Mouse (Mus musculus) hindbrain, embryonic 13.5 days (tissue): ENCODE data around the gene Arhgap27. TPM values are rescaled to one million over a fixed set of nuclear protein-coding genes. Genes with fewer than 3 reads are reported as not detected.
"Not testable (repeated sequence)": the region's sequence is repeated elsewhere in the genome, so short reads cannot be mapped to it uniquely, and the experiment has no call there.

Experiments
- ATAC-seq: fragments of 200-750 bp; cut with Nextera tagmentation; 2 replicates; pipeline ENCODE4 v1.8.0; 2017; ENCODE audit warnings: moderate TSS enrichment; ENCODE audit not compliant: low FRiP score
- H3K27ac ChIP-seq: fragments of 300-500 bp; sonication (generic); 2 replicates; pipeline ENCODE4 v1.5.1; 2015; ENCODE audit warnings: inconsistent platforms, mild to moderate bottlenecking, moderate library complexity
- H3K27me3 ChIP-seq: fragments of 300-500 bp; sonication (generic); 2 replicates; pipeline ENCODE4 v1.6.1; 2015; ENCODE audit warnings: mild to moderate bottlenecking, inconsistent platforms
- H3K36me3 ChIP-seq: fragments of 300-500 bp; sonication (generic); 2 replicates; pipeline ENCODE4 v1.6.1; 2015; ENCODE audit warnings: mild to moderate bottlenecking, inconsistent platforms
- H3K4me1 ChIP-seq: fragments of 300-500 bp; sonication (generic); replicated peaks from 2 replicates; pipeline ENCODE4 v1.6.1; 2015; ENCODE audit warnings: inconsistent platforms
- H3K4me2 ChIP-seq: fragments of 300-500 bp; sonication (generic); 2 replicates; pipeline ENCODE4 v1.6.1; 2015; ENCODE audit warnings: inconsistent platforms, mild to moderate bottlenecking, moderate library complexity
- H3K4me3 ChIP-seq: fragments of 300-500 bp; sonication (generic); 2 replicates; pipeline ENCODE4 v1.5.1; 2015; ENCODE audit warnings: mild to moderate bottlenecking, inconsistent platforms
- H3K9ac ChIP-seq: fragments of 300-500 bp; sonication (generic); 2 replicates; pipeline ENCODE4 v1.6.1; 2015; ENCODE audit warnings: mild to moderate bottlenecking, inconsistent platforms
- H3K9me3 ChIP-seq: fragments of 300-500 bp; sonication (generic); 2 replicates; pipeline ENCODE4 v1.6.1; 2016; ENCODE audit warnings: inconsistent platforms
- WGBS: fragments of 180-500 bp; shearing (Covaris S2); methylation state at CpG from one replicate; pipeline ENCODE4 v1.1.7; 2015; 5-methylcytosine and 5-hydroxymethylcytosine counted together
- polyA plus RNA-seq: library from polyadenylated mRNA; unstranded; fragments of >200 nt; fragmentation: Nextera tagmentation; extraction: Ambion mirVana; gene quantifications from 2 replicates; pipeline ENCODE4 v1.2.1, GENCODE M21; 2015

Arhgap27 gene
- polyA plus RNA-seq, 1 experiment from 2014 or later = 3.4 TPM

DNA sequence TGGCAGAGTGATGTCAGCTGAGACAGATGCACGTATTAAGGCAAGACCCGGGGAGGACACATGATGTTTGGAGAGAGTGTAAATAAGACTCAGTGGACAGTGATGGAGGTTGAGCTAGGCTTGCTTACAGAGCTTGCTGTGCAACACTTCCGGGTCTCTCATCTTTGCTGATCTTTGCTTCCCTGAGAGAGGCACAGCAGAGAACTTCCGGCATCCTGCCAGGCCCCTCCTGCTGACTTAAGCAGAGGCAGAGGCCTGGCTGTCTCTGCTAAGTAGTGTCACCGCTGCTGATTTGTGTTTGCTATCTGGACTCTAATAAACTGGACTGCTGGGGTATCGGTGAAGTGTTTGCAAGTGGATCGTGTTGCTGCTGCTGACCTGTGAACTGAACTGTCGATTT, 55.6 kb downstream of the Arhgap27 start:
- H3K4me1 ChIP-seq = peaks cover 11% of the 10 kb centered on the region
- no peak overlapping the region for H3K9ac ChIP-seq
- H3K27ac ChIP-seq = no peak overlapping the region
- H3K4me2 ChIP-seq = no peak overlapping the region
- no peak overlapping the region for H3K4me3 ChIP-seq
- 77% methylated on average over 8 of the region's 8 CpGs for WGBS
- ATAC-seq = no peak
- H3K9me3 ChIP-seq = no peaks in the 10 kb centered on the region
- H3K36me3 ChIP-seq = no peaks in the 10 kb centered on the region
- H3K27me3 ChIP-seq = peaks cover 17% of the 10 kb centered on the region; the same call in 1 of the 2 replicates

GRCm38 (mm10) chr11:103304525-103304924, 59.0 kb downstream of the Arhgap27 start:
- no peak overlapping the region for H3K4me2 ChIP-seq
- whole genome bisulfite sequencing = 89% methylated on average over 9 of the region's 9 CpGs
- no peak overlapping the region for H3K4me3 ChIP-seq
- no peaks in the 10 kb centered on the region for H3K9me3 ChIP-seq
- no peaks in the 10 kb centered on the region for H3K27me3 ChIP-seq
- ATAC-seq = no peak
- H3K4me1 ChIP-seq = no peaks in the 10 kb centered on the region
- no peak overlapping the region for H3K9ac ChIP-seq
- no peak overlapping the region for H3K27ac ChIP-seq
- H3K36me3 ChIP-seq = no peaks in the 10 kb centered on the region

DNA sequence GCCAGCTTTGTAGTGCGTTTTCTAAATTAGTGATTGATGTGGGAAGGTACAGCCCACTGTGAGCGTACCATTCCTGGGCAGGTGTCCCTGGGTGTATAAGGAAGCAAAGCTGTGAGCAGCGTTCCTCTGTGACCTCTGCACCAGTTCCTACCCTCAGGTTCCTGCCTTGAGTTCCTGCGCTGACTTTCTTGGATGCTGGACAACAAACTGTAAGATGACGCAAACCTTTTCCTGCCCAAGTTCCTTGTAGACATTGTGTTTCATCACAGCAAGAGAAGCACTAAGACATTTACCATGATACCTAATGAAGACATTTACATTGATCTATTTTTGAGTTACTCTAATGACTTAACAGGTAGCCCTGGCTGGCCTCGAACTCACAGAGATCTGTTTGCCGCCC, 68.7 kb downstream of the Arhgap27 start:
- Histone ChIP-seq H3K9ac (no peak overlapping the region), H3K4me1 (peaks cover 10% of the 10 kb centered on the region; the same call in 1 of the 2 replicates), H3K4me2 (no peak overlapping the region), H3K27ac (no peak overlapping the region), H3K36me3 (no peaks in the 10 kb centered on the region), H3K4me3 (no peak overlapping the region), H3K9me3 (no peaks in the 10 kb centered on the region), H3K27me3 (no peaks in the 10 kb centered on the region)
- no peak for ATAC-seq
- WGBS = 90% methylated on average over 7 of the region's 7 CpGs

GRCm38 (mm10) chr11:103294066-103294465, 69.4 kb downstream of the Arhgap27 start:
- Histone ChIP-seq H3K9ac (no peak overlapping the region), H3K9me3 (no peaks in the 10 kb centered on the region), H3K36me3 (no peaks in the 10 kb centered on the region), H3K4me2 (no peak overlapping the region), H3K27me3 (no peaks in the 10 kb centered on the region), H3K4me3 (no peak overlapping the region), H3K27ac (no peak overlapping the region), H3K4me1 (peaks cover 10% of the 10 kb centered on the region; the same call in 1 of the 2 replicates)
- no peak for ATAC-seq
- 90% methylated on average over 6 of the region's 6 CpGs for WGBS

- Histone ChIP-seq H3K4me3 (no peak overlapping the region), H3K9me3 (no peaks in the 10 kb centered on the region), H3K27me3 (no peaks in the 10 kb centered on the region), H3K36me3 (no peaks in the 10 kb centered on the region), H3K4me1 (peaks cover 10% of the 10 kb centered on the region; the same call in 1 of the 2 replicates), H3K27ac (no peak overlapping the region), H3K4me2 (no peak overlapping the region), H3K9ac (no peak overlapping the region)
- no peak for ATAC-seq
- WGBS = 82% methylated on average over 5 of the region's 5 CpGs
These were observed 70.6 kb downstream of the Arhgap27 start for GRCm38 (mm10) chr11:103292890-103293287.

GRCm38 (mm10) chr11:103292152-103292889, 71.2 kb downstream of the Arhgap27 start:
- Histone ChIP-seq H3K27ac (no peak overlapping the region), H3K36me3 (no peaks in the 10 kb centered on the region), H3K9me3 (no peaks in the 10 kb centered on the region), H3K4me3 (no peak overlapping the region), H3K4me2 (no peak overlapping the region), H3K9ac (no peak overlapping the region), H3K4me1 (peaks cover 10% of the 10 kb centered on the region; the same call in 1 of the 2 replicates), H3K27me3 (no peaks in the 10 kb centered on the region)
- ATAC-seq = no peak
- WGBS = 29% methylated on average over 14 of the region's 14 CpGs

GRCm38 (mm10) chr11:103290841-103291240, 72.7 kb downstream of the Arhgap27 start:
- peaks cover 10% of the 10 kb centered on the region; the same call in 1 of the 2 replicates for H3K4me1 ChIP-seq
- not testable (repeated sequence) for H3K9ac ChIP-seq, H3K4me3 ChIP-seq, H3K9me3 ChIP-seq, H3K27me3 ChIP-seq, H3K4me2 ChIP-seq, H3K36me3 ChIP-seq, H3K27ac ChIP-seq, ATAC-seq
- WGBS = 95% methylated on average over 7 of the region's 7 CpGs

GRCm38 (mm10) chr11:103288291-103288963, 75.1 kb downstream of the Arhgap27 start:
- Histone ChIP-seq H3K27me3 (no peaks in the 10 kb centered on the region), H3K27ac (no peak overlapping the region), H3K36me3 (no peaks in the 10 kb centered on the region), H3K4me1 (peaks cover 10% of the 10 kb centered on the region; the same call in 1 of the 2 replicates), H3K9ac (no peak overlapping the region), H3K4me3 (no peak overlapping the region), H3K4me2 (no peak overlapping the region), H3K9me3 (no peaks in the 10 kb centered on the region)
- ATAC-seq = no peak
- WGBS = 81% methylated on average over 16 of the region's 16 CpGs

DNA sequence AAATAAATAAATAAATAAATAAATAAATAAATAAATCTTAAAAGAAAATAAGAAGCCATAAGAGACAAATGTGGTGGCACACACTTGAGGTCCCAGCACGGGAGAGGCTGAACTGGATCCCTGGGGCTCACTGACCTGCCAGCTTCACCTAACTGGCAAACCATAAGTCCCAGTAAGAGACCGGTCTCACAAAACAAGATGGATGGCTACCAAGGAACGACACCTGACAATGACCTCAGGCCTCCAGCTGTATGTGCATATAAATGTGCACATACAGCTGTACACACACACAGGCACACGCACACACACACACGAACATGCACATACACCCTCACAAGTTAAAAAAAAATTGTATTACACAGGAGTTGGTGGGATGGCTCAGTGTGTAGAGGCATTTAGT, 76.6 kb downstream of the Arhgap27 start:
- Histone ChIP-seq H3K9ac (no peak overlapping the region), H3K4me2 (no peak overlapping the region), H3K4me3 (no peak overlapping the region), H3K36me3 (no peaks in the 10 kb centered on the region), H3K9me3 (no peaks in the 10 kb centered on the region), H3K4me1 (peaks cover 1% of the 10 kb centered on the region; the same call in 1 of the 2 replicates), H3K27me3 (0 out of 2 replicates have a peak, but pooled peaks cover 3% of the 10 kb centered on the region), H3K27ac (no peak overlapping the region)
- ATAC-seq = no peak
- WGBS = 94% methylated on average over 5 of the region's 5 CpGs

DNA sequence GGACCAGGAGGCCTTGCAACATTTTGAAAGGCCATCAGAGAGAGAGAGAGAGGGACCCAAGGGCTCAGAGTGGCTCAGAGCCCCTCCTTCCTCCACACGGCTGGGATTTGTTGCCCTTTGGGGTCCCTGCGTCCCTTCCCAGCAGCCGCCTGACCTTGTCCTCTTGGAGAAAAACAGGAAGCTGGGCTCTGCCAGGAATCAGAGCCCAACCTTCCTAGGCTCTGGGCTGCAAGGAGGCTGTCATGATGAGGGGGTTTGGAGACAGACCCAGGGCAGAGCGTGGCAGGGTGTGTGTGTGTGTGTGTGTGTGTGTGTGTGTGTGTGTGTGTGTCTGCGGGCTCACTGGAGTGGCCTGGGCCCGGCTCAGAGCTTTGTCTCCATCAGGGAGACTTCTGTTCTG, 77.5 kb downstream of the Arhgap27 start:
- no peaks in the 10 kb centered on the region for H3K9me3 ChIP-seq
- H3K27me3 ChIP-seq = 0 out of 2 replicates have a peak, but pooled peaks cover 3% of the 10 kb centered on the region
- no peak overlapping the region for H3K9ac ChIP-seq
- WGBS = 60% methylated on average over 6 of the region's 6 CpGs
- H3K4me1 ChIP-seq = no peaks in the 10 kb centered on the region
- H3K4me3 ChIP-seq = no peak overlapping the region
- H3K27ac ChIP-seq = no peak overlapping the region
- no peaks in the 10 kb centered on the region for H3K36me3 ChIP-seq
- H3K4me2 ChIP-seq = no peak overlapping the region
- ATAC-seq = no peak

GRCm38 (mm10) chr11:103285276-103285675, 78.2 kb downstream of the Arhgap27 start:
- no peak overlapping the region for H3K27ac ChIP-seq
- ATAC-seq = no peak
- H3K4me2 ChIP-seq = no peak overlapping the region
- no peaks in the 10 kb centered on the region for H3K4me1 ChIP-seq
- no peak overlapping the region for H3K4me3 ChIP-seq
- WGBS = 83% methylated on average over 10 of the region's 10 CpGs
- no peak overlapping the region for H3K9ac ChIP-seq
- no peaks in the 10 kb centered on the region for H3K36me3 ChIP-seq
- 0 out of 2 replicates have a peak, but pooled peaks cover 3% of the 10 kb centered on the region for H3K27me3 ChIP-seq
- H3K9me3 ChIP-seq = no peaks in the 10 kb centered on the region

DNA sequence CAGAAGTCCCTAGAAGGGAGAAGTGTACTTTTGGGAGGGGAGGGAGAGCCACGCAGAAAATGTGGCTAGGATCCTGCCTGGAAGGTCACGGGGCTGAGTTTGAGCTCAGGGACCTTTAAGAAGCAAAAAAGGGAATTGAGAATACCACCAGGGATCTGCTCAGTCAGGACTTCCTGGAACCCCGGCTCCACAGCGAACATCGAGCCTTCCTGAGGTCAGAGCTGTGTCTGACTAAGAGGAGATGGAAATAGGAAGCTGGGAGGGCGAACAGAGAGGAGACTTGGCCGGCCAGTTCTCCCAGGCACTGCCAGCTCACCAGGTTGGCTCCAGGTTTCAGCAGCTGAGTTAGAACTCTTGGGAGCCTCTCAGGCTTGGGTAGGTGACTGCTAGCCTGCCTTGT, 81.7 kb downstream of the Arhgap27 start:
- H3K4me1 ChIP-seq = no peaks in the 10 kb centered on the region
- no peak overlapping the region for H3K4me2 ChIP-seq
- H3K9me3 ChIP-seq = no peaks in the 10 kb centered on the region
- 78% methylated on average over 7 of the region's 7 CpGs for WGBS
- no peak overlapping the region for H3K9ac ChIP-seq
- no peak overlapping the region for H3K27ac ChIP-seq
- no peaks in the 10 kb centered on the region for H3K36me3 ChIP-seq
- no peak for ATAC-seq
- 0 out of 2 replicates have a peak, but pooled peaks cover 3% of the 10 kb centered on the region for H3K27me3 ChIP-seq
- H3K4me3 ChIP-seq = no peak overlapping the region
